Mouse (Mus musculus) B cell, adult 2 months (primary cell): Measurements from ENCODE around the gene Onecut3.
A peak's percentile ranks its signal among the peaks of the same experiment; 100 is the strongest.

Source experiments
- DNase-seq, 2 experiments: peaks; one replicate each; pipeline ENCODE4 v3.0.0; 2022

The Onecut3 gene

DNA sequence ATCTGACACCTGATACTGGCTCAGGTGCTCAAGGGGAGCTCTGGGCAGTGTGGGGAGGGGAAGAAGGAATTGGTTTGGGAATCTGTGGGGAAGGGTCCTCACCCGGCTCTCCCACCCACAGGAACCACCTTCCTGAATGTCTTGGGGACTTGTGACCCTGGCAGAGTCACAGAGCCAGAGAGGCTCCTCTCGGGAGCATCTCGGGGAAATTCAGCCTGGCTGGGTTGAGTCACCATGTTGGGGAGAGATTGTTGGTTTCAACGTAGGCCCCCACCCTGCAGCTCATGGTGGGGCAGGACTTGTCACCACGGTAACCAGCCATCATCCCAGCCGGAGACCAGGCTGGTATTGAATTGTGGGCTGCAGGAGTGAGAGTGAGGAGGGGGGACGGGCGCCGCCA is 10.1 kb downstream of the Onecut3 start:
- DNase-seq, result no peak

- DNase-seq, result peak; percentile 83 to 84
Observed at GRCm38 (mm10) chr10:80506222-80506621, 11.6 kb downstream of the Onecut3 start.

DNA sequence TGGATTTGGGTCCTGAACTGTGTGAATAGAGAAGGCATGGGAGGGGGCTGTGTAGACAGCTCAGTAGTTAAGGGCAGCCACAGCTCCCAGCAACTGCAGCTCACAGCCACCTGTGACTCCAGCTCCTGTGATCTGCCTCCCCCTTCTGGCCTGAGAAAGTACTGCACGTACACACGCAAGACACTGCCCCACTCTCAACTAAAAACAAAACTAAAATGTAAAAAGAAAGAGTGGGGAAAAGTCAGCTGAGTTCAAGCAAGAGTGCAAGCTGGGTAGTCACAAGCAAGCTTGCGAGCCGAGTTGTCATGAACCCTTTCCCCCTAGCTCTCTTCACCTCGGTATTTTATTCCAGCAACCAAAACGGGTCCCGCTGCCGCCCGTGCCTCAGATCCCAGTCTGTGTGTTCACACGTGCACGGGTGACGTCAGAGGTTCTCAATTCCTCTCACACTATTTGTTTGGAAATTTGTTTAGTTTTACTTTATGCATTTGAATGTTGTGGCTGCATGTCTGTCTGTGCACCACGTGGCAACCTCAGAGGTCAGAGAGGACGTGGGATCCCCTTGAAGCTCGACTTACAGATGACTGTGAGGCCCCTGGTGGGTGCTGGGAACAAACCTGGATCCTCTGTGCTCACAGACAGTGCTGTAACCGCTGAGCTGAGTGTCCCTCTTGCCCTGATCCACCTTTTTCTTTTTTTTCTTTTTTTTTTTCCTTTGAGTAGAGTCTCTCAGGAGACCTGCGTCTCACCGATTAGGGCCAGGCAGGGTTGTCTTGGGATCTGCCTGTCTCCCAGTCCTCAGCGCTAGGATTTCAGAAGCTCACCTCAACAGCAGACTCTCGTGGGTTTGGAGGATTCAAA is 15.0 kb downstream of the Onecut3 start:
- DNase-seq, result peak; percentile 92 to 93

DNA sequence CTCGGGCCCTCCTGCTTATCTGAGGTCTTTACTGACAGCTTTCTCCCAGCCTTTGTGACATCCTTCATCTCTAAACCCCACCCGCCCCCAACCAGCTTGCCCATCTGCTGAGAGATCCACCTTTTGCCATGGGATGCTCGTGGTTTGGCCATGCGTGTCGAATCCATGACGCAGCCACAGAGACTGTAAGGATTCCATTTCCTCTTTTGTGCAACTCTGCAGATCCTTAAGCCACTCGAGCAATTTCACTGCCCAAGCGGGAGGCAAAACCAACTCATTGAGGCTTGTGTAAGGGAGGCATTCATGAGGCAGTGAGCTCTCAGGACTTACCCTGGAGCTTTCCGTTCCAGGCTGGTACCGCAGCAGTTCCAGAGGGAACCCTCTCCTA is 15.6 kb downstream of the Onecut3 start:
- DNase-seq, result peak in 1 of 2 experiments; percentile 32

GRCm38 (mm10) chr10:80513739-80514138 is 19.1 kb downstream of the Onecut3 start:
- no peak for DNase-seq

DNA sequence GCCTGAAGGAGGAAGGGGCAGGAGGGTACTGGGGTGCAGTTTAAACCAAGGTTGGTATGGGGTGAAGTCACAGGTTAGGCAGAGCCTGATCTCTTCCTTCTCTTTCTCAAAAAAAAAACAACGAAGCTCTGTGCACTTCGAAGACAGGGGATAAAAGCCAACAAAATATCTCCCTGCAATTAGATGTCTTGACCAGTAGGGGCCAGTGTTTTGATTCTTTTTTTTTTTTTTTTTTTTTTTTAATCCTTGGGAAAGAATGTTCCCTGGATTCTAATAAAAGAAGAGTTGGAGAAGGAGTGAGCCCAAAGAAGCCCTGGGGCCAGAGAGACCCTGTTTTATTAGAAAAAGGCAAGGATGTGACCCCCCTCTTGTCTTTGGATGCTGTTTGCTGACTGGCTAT is 24.7 kb downstream of the Onecut3 start:
- no peak for DNase-seq

- DNase-seq, result peak; percentile 60 to 62
Observed at GRCm38 (mm10) chr10:80523299-80523698, 28.7 kb downstream of the Onecut3 start.

DNA sequence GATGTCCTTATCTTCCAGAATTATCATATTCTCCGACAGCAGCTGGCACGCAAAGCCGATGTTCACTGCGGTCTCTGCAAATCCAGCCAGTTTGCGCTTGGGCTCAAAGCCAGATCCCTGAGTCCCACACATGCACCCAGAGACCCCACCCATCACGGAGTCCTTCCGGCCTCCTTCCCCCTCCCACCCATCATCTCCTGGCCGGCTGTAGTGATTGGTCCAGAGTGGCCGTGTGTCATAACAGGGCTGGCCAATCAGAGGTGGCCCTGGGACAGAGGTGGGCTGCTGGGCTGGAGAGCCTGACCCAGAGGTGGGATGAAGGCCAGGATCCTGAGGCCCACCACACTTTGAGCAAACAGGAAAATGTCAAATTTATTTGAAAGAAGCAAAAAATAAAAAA is 31.5 kb downstream of the Onecut3 start:
- DNase-seq, result no peak

- no peak for DNase-seq
Observed at GRCm38 (mm10) chr10:80532783-80533182, 38.1 kb downstream of the Onecut3 start.

GRCm38 (mm10) chr10:80533704-80534103 is 39.1 kb downstream of the Onecut3 start:
- no peak for DNase-seq

- peak; percentile 82 to 85 for DNase-seq
Observed at GRCm38 (mm10) chr10:80535071-80535470, 40.4 kb downstream of the Onecut3 start.

DNA sequence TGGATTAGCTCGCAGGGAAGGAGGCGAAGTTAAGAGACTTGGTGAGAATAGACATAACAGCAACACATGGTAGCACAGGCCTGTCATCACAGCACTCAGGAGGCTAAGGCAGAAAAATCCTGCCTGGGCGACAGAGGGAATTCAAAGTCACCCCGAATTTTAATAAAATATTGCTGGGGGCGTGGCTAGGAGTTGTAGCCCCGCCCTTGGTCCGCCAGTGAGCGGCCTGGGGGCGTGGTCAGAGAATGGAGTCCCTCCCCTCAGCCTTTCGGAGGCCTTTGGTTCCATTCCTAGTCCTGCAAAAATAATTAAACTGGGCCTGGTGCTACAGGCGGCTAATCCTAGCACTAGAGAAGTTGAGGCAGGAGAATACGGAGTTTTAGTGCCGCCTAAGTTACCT is 41.1 kb downstream of the Onecut3 start:
- DNase-seq, result peak; percentile 52 to 59

DNA sequence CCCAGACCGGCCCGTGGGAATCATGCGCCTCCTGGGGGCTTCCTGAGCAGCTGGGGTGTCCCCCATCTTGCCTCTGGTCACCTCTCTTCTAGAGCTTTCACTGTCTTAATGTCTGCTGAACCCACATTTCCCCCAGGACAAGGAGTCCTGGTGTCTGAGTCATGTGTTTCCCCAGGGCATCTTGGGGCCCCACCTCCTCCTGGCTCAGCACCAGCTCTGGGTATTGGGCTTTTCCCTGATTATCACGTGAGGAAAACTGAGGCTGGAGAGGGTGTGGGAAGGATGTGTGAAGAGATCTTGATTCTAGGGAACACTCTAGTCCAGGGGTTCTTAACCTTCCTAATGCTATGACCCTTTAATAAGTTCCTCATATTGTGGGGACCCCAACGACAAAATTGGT is 43.5 kb downstream of the Onecut3 start:
- no peak for DNase-seq

GRCm38 (mm10) chr10:80538710-80539394 is 44.2 kb downstream of the Onecut3 start, which contains the start of gene Atp8b3:
TSS of gene Atp8b3 (minus strand) at chr10:80539124.
- peak; percentile 96 to 98 for DNase-seq

- no peak for DNase-seq
Observed at GRCm38 (mm10) chr10:80539493-80539892, 44.9 kb downstream of the Onecut3 start.

DNA sequence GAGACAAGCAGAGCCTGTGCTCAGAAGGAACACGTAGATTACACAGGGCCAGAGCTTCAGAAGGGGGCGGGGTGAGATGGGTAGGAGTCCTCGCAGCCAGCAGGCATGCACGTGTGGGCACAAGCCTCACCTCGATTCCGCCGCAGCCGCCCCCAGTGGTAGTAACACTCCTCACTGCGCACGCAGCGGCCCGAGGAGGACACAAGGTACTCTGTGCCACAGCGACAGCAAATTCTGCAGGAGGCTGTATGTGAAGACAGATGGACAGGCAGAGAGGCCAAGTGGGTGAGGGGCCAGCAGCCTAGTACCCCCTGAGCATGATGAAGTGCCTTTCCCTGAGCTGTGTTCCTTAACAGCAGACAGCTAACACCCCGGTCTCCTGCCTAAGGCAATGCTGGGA is 49.2 kb downstream of the Onecut3 start:
- no peak for DNase-seq

GRCm38 (mm10) chr10:80545590-80545989 is 51.0 kb downstream of the Onecut3 start:
- no peak for DNase-seq

GRCm38 (mm10) chr10:80546945-80547344 is 52.3 kb downstream of the Onecut3 start:
- no peak for DNase-seq

DNA sequence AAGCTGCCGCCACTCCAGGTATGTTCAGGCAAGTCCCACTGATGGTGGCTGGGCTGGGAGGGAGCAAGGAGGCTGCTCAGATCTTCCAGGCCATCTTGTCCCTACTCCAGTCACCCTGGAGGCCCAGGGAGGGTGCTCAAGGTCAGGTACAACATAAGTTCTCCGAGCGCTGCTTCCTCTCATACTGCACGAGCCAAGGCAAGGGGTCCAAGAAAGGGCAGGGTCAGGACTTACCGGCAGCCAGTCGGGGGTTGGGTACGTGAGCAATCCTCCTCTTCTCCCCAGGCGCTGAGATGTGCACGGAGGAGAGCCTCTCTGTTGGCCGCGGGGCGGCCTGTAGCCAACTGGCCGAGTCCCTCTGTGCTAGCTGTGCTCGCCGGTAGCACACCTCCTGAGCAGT is 52.9 kb downstream of the Onecut3 start:
- no peak for DNase-seq

DNA sequence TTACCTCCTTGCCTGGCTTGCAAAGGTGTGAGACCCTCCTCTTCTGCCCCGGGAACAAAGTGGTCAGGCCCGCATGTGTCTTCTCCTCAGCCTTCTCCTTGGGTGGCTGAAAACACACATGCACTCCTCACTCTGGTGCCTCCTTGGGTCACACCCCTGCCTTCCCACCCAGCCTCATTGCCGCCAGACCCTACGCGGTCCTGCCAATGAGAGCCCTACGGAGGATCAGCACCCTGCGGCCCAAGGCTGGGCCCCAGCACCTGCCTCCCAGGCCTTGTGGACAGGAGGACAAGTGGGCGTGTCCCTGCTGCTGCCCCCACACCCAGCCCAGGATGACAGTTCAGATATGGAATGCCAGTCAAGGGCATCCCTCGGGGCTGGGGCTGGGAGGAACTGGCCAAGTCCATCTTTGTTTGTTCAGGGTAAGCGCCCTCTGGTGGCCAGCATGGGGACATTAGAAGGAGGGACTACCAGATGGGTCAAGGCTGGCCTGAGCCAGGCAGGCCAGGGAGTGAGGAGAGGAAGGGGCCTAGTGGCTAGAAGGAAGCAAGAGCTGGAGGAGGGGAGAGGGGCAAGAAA is 53.9 kb downstream of the Onecut3 start:
- peak; percentile 71 to 72 for DNase-seq

- no peak for DNase-seq
Observed at GRCm38 (mm10) chr10:80549279-80549678, 54.6 kb downstream of the Onecut3 start.

DNA sequence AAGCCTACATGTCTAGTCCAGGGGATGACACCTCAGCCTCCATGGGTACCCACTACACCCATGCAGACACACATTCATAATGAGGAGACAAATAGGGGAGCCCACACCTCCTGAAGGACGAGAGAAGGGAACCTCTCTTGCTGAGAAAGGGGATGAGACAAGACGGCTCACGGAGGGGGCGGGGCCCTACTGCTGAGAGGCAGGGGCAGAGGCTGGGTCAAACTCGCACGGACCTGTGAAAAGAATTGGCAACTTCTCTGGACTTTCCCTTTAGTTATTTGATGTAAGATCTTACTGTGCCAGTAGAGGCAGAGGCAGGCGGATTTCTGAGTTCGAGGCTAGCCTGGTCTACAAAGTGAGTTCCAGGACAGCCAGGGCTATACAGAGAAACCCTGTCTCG is 57.7 kb downstream of the Onecut3 start:
- no peak for DNase-seq

- no peak for DNase-seq
Observed at GRCm38 (mm10) chr10:80553575-80553974, 58.9 kb downstream of the Onecut3 start.

DNA sequence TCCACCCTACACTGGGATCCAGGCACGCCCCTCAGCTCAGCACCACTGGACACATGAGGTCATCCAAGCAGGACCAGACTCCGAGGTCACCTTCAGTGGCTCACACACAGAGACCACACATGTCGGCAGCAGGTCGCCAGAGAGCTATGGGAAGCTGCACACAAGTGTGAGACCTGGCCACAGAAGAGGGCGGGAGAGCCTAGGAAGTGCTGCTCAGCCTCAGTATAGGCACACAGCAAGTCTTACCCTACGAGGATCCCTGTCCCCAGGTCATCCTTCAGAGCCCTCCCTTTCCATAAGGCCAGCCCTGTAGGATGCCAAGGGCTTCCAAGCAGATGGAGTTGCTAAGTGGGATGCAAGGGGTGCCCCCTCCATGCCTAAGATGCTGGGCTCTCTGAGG is 59.4 kb downstream of the Onecut3 start:
- DNase-seq, result no peak
